Mouse (Mus musculus) myocyte (in vitro differentiated cells): ENCODE measurements around the gene Fam107b. TPM values are rescaled to one million over a fixed set of nuclear protein-coding genes. Genes with fewer than 3 reads are reported as not detected.

Experiments used
- H3K27me3 ChIP-seq: one replicate; pipeline ENCODE4 v1.6.1; 2011; ENCODE audit not compliant: control insufficient read depth, insufficient read depth, insufficient read length
- H3K36me3 ChIP-seq: one replicate; pipeline ENCODE4 v1.6.1; 2011; ENCODE audit not compliant: control insufficient read depth, insufficient read depth
- H3K4me2 ChIP-seq: one replicate; pipeline ENCODE4 v1.6.1; 2011; ENCODE audit warnings: low read depth, control low read depth
- H3K4me3 ChIP-seq: one replicate; pipeline ENCODE4 v1.5.1; 2011; ENCODE audit warnings: mild to moderate bottlenecking, control low read depth, moderate library complexity
- H3K79me2 ChIP-seq: one replicate; pipeline ENCODE4 v1.6.1; 2011; ENCODE audit not compliant: control insufficient read depth, insufficient read depth
- H3ac ChIP-seq: one replicate; pipeline ENCODE4 v1.6.1; 2011; ENCODE audit not compliant: control insufficient read depth, insufficient read length
- CEBPB ChIP-seq: IDR thresholded peaks from 2 replicates; pipeline ENCODE4 v1.6.1; 2011; ENCODE audit warnings: mild to moderate bottlenecking, moderate library complexity; ENCODE audit not compliant: poor library complexity, insufficient read depth, severe bottlenecking
- E2F4 ChIP-seq: IDR thresholded peaks from one replicate; pipeline ENCODE4 v1.6.1; 2011; ENCODE audit warnings: mild to moderate bottlenecking, control low read depth, moderate library complexity; ENCODE audit not compliant: insufficient read depth
- MAX ChIP-seq: IDR thresholded peaks from one replicate; pipeline ENCODE4 v1.6.1; 2011; ENCODE audit warnings: low read depth, mild to moderate bottlenecking, control low read depth
- MYOD1 ChIP-seq, 3 experiments: IDR thresholded peaks; one replicate each; pipeline ENCODE4 v1.6.1; 2011; ENCODE audit warnings: control low read depth in 2 of 3, low read depth in 2 of 3, mild to moderate bottlenecking in 2 of 3, moderate library complexity in 1 of 3; ENCODE audit not compliant: insufficient read length in 2 of 3, control insufficient read depth in 1 of 3
- MYOG ChIP-seq, 3 experiments: IDR thresholded peaks; one replicate each; pipeline ENCODE4 v1.6.1; 2011; ENCODE audit warnings: control low read depth in 2 of 3, low read depth in 2 of 3, mild to moderate bottlenecking in 2 of 3; ENCODE audit not compliant: insufficient read length in 2 of 3, control insufficient read depth in 1 of 3, insufficient read depth in 1 of 3
- POLR2A ChIP-seq: IDR thresholded peaks from one replicate; pipeline ENCODE4 v1.6.1; 2011; ENCODE audit warnings: low read depth, mild to moderate bottlenecking, control low read depth, moderate library complexity; ENCODE audit not compliant: insufficient read length
- POLR2AphosphoS2 ChIP-seq: IDR thresholded peaks from one replicate; pipeline ENCODE4 v1.6.1; 2011; ENCODE audit warnings: low read depth, control low read depth; ENCODE audit not compliant: insufficient read length
- REST ChIP-seq: IDR thresholded peaks from one replicate; pipeline ENCODE4 v1.6.1; 2011; ENCODE audit warnings: mild to moderate bottlenecking, control low read depth, moderate library complexity; ENCODE audit not compliant: insufficient read depth, insufficient read length
- SRF ChIP-seq: IDR thresholded peaks from one replicate; pipeline ENCODE4 v1.6.1; 2011; ENCODE audit warnings: low read depth; ENCODE audit not compliant: control insufficient read depth, insufficient read length
- TCF12 ChIP-seq: IDR thresholded peaks from one replicate; pipeline ENCODE4 v1.6.1; 2011; ENCODE audit warnings: mild to moderate bottlenecking, control low read depth; ENCODE audit not compliant: poor library complexity, insufficient read depth, severe bottlenecking
- TCF3 ChIP-seq: IDR thresholded peaks from one replicate; pipeline ENCODE4 v1.6.1; 2011; ENCODE audit warnings: low read depth, control low read depth; ENCODE audit not compliant: insufficient read length
- USF1 ChIP-seq: IDR thresholded peaks from one replicate; pipeline ENCODE4 v1.6.1; 2011; ENCODE audit warnings: low read depth, mild to moderate bottlenecking, control low read depth, moderate library complexity
- polyA plus RNA-seq: library from polyadenylated mRNA; unstranded; fragments of >200 nt; fragmentation: generic; extraction: Trizol; gene quantifications from one replicate; pipeline ENCODE4 v1.2.1, GENCODE M21; 2012; ENCODE audit warnings: missing spikeins

The Fam107b gene
- polyA plus RNA-seq, 1 experiment = 10.0 TPM

GRCm38 (mm10) chr2:3546055-3546454 lies 24.2 kb upstream of the Fam107b start:
- H3K36me3 ChIP-seq = no peaks in the 10 kb centered on the region
- no peak for TF ChIP-seq CEBPB
- no peak for TF ChIP-seq USF1
- TF ChIP-seq MAX = no peak
- TF ChIP-seq REST = no peak
- TF ChIP-seq POLR2A = no peak
- no peak for TF ChIP-seq E2F4
- TF ChIP-seq MYOG (IDR thresholded peaks at IDR 0.05; ENCODE audit: control insufficient read depth in 1 of 3, insufficient read depth in 1 of 3, insufficient read length in 2 of 3, low read depth in 2 of 3) = no peak
- no peak for TF ChIP-seq TCF12
- TF ChIP-seq MYOD1 (IDR thresholded peaks at IDR 0.05; ENCODE audit: control insufficient read depth in 1 of 3, insufficient read length in 2 of 3, low read depth in 2 of 3) = no peak
- no peak for TF ChIP-seq TCF3
- TF ChIP-seq POLR2AphosphoS2 = no peak
- TF ChIP-seq SRF = no peak

DNA sequence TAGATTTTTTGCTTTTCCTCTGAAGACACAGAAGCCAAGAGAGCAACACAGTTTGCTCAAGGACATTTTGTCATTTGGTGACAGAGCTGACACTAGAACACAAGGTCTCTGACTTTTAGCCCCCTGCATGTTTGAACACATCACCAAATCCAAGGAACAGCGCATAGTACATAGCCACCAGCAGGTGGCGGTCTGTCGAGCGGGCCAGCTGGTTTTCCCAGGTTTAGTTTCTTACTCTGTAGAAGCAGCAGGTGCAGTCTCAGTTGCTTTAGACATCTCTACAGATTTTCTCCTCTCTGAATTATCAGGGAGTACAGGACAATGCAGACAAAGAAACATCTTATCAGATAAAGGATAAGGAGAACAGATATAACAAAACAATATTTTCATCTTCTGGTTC lies 23.7 kb upstream of the Fam107b start:
- H3K27me3 ChIP-seq = no peaks in the 10 kb centered on the region
- no peaks in the 10 kb centered on the region for H3K36me3 ChIP-seq
- H3K4me3 ChIP-seq = no peak overlapping the region
- H3K79me2 ChIP-seq = no peaks in the 10 kb centered on the region
- H3K4me2 ChIP-seq = no peak overlapping the region
- TF ChIP-seq USF1 = no peak
- TF ChIP-seq MYOD1 (IDR thresholded peaks at IDR 0.05; ENCODE audit: control insufficient read depth in 1 of 3, insufficient read length in 2 of 3, low read depth in 2 of 3) = peak in 1 of 3 experiments; percentile 8
- H3ac ChIP-seq = no peak overlapping the region

More at GRCm38 (mm10) chr2:3546055-3546454, 24.2 kb upstream of the Fam107b start:
- Histone ChIP-seq H3K79me2 (no peaks in the 10 kb centered on the region), H3K4me3 (no peak overlapping the region), H3K27me3 (no peaks in the 10 kb centered on the region), H3ac (no peak overlapping the region), H3K4me2 (no peak overlapping the region)

DNA sequence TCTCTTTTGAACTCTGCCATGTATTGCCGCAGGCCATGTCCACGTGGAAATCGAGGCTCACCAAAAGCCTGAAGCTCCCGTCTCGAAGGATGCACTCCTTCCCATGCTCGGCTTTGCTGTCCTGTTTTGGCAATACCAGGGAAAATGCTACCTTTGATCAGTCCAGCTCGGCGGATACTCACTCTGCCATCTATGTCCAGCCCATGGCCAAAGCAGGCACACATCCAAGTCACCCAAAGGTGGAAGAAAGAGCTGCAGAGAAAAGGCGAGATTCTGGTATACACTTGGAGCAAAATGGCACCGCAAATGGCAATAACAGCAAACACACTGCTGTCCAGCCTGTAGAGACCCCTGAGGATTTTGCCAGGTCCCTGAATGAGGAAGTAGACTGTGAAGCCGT lies 318 bp downstream of the Fam107b start:
- Histone ChIP-seq H3K4me3 (no peak overlapping the region), H3K36me3 (no peaks in the 10 kb centered on the region), H3ac (no peak overlapping the region), H3K4me2 (no peak overlapping the region), H3K27me3 (peaks cover 7% of the 10 kb centered on the region), H3K79me2 (no peaks in the 10 kb centered on the region)
- no peak for TF ChIP-seq E2F4
- no peak for TF ChIP-seq MYOG (IDR thresholded peaks at IDR 0.05; ENCODE audit: control insufficient read depth in 1 of 3, insufficient read depth in 1 of 3, insufficient read length in 2 of 3, low read depth in 2 of 3)
- TF ChIP-seq POLR2AphosphoS2 = no peak
- TF ChIP-seq MAX = no peak

- Histone ChIP-seq H3K27me3 (peaks cover 7% of the 10 kb centered on the region), H3K4me3 (no peak overlapping the region), H3K36me3 (no peaks in the 10 kb centered on the region), H3K4me2 (no peak overlapping the region), H3K79me2 (no peaks in the 10 kb centered on the region), H3ac (no peak overlapping the region)
- TF ChIP-seq POLR2A (no peak), TCF12 (no peak), SRF (no peak), REST (no peak), POLR2AphosphoS2 (no peak), USF1 (no peak), E2F4 (no peak), CEBPB (no peak), TCF3 (no peak)
Measured at GRCm38 (mm10) chr2:3573883-3574282, 3.6 kb downstream of the Fam107b start.

GRCm38 (mm10) chr2:3575140-3575539 lies 4.9 kb downstream of the Fam107b start:
- Histone ChIP-seq H3K4me2 (no peak overlapping the region), H3ac (no peak overlapping the region), H3K27me3 (peaks cover 7% of the 10 kb centered on the region), H3K79me2 (no peaks in the 10 kb centered on the region), H3K36me3 (no peaks in the 10 kb centered on the region), H3K4me3 (no peak overlapping the region)
- TF ChIP-seq REST = no peak
- TF ChIP-seq TCF3 = no peak
- TF ChIP-seq TCF12 = no peak
- no peak for TF ChIP-seq SRF
- TF ChIP-seq MYOG (IDR thresholded peaks at IDR 0.05; ENCODE audit: control insufficient read depth in 1 of 3, insufficient read depth in 1 of 3, insufficient read length in 2 of 3, low read depth in 2 of 3) = no peak
- no peak for TF ChIP-seq POLR2AphosphoS2
- TF ChIP-seq CEBPB = no peak
